Mouse (Mus musculus): ENCODE data around the gene Trpc7. TPM values are rescaled to one million over a fixed set of nuclear protein-coding genes. Genes with fewer than 3 reads are reported as not detected.

Gene Trpc7
- total RNA-seq, 2 experiments from 2014 or later: not detected

DNA sequence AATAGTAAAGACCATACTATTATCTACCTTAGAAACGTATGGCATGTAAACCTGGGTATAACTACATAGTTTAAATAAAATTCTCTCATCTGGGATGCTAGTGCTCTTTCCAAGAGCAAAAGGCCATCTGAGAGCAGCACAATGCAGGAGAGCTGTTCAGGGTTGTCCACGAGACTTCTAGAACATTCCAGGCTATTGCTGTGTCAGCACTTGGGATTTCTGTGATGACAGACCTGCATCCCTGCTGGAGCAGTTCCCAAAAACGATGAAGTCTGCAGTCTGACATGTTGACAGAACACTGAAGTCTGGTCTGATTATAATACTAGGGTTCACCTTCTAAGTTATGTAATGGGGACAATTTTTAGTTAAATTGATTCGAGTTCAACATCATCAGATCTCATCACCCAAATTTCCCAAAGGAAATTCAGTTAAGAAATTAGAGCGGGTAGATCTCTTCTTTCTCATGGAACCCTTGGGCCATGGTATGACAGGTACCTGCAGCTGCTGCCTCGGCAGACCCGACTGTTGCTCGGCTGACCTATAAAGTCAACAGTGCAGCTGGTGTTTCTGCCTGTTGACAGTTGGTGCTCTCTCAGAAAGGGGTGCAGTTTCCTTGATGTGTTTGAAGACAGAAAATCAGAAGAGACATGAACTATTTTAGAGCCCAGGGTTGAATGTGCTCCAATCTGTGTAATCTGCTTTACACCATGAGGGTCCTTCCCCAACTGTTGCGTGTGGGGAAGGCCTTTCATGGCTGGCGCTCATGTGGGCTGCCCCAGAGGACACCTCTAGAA lies 148.9 kb downstream of the Trpc7 start:
- no peak for DNase-seq

DNA sequence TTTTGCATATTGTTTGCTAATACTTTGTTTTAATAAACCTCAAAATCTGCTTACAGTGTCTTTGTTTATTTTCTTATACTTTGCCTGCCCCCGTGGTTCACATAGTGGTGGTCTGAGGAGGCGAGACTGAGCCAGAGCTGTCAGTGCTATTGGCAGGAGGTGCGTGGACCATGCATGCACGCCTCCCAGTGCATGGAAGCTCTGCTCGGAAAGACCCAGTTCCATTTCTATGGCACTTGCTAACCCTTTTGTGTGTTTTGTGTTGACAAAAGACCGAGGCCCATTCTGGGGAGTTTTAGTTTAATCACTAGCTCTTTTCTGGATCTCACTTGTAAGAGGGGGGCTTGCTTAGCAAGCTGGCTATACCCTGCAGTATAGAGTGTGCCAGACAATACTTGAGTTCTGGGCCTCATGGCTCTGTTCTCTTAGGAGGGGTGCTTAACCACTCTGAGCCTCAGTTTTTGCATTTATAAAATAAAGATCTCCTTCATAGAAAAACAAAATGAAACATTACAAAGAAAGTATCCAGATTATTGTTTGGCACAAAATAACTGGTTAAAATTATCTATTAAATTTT lies 153.4 kb downstream of the Trpc7 start:
- no peak for DNase-seq

DNA sequence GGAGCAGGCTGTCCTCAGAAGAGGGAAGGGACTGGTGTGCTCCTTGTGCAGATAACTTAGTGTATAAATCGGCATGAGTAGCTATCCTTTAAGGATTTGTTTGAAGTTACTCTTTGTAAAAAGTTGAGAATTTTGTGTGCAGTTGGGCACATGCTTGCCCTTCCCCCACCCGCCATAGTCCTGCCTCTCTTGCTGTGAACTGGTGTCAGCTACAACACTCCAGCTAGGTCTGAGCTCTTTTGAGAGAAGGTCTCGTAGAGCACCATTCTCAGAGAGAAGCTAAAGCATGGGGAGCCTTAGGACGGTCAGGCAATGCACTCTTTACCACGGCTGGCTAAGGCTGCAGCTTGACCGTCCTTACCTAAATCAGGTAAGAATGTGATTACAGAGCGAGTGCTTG lies 154.1 kb downstream of the Trpc7 start:
- DNase-seq: no peak

DNA sequence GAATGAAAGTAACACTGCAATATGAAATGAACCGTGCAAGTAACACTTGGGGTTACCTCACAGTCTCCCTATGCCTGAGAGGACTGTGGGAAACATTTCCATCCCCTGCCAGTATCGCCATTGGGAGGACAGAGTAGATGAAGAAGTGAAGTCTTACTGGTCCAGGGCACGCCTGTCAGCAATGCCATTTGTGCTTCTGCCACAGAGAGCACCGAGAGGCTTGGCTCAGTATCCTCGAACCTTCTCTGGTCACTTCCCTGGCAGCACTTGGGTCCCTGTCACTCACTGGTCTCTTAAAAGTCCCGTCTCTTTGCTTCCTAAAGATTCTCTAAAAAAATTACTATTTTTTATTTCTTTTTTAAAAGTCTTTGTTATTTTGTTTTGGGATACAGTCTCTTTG lies 155.3 kb downstream of the Trpc7 start:
- no peak for DNase-seq

DNA sequence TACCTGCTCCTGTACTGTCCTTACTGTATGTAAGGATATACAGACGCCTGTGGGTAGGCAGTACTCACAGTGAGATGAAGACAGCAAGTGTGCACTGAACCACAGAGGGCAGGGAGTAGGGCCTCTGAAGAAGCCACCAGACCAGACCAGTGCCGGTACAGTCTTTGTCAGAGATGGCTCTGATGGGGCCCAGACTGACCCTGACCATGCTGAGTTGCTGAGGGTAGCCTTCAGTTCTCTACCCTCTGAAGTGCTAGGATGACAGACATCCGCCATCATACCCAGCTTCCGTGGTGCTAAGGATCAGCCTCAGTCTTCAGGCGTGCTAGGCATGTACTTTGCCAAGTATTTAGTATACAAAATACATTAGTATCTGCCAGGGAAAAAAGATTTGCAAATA lies 156.2 kb downstream of the Trpc7 start:
- no peak for DNase-seq

DNA sequence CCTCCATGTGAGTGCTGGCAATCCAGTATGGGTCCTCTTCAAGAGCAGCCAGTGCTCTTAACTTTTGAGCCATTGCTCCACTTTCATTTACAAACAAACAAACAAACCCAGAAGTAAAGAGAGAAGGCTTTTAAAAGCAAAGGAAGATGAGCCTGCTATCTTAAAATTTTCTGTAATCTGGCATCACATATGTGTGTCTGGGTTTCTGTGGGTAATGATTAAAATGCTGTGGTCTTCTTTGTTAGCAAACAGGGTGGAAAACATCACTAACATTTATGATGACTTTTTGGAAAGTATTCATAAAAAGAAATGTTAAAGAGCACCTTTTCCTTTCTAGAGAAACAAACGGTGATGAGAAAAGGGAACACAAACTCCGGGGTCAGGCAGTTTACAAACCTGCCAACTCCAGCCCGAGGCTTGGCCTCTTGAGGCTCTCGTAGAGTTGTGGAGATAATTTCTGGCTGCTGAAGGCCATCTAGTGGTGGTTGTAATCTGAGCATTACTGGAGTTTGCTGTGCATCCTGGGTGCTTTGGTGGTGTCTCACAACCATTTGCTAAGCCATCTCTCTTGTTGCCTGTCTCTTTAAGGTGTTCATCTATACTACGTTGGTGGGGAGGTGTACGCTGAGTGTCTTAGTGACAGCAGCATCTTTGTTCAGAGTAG lies 160.4 kb downstream of the Trpc7 start:
- no peak for DNase-seq

DNA sequence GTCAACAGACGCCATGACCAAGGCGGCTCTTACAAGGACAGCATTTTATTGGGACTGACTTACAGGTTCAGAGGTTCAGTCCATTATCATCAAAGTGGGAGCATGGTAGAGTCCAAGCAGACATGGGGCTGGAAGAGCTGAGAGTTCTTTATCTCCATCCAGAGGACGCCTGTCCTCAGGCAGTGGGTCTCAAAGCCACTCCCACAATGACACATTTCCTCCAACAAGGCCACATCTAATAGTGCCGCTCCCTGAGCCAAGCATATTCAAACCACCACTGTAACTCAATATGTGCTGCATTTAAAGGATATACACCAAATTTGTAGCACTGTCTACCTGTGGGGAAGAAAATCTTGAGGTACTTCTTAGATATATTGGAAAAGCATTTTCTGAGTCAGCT lies 161.2 kb downstream of the Trpc7 start:
- DNase-seq: no peak

DNA sequence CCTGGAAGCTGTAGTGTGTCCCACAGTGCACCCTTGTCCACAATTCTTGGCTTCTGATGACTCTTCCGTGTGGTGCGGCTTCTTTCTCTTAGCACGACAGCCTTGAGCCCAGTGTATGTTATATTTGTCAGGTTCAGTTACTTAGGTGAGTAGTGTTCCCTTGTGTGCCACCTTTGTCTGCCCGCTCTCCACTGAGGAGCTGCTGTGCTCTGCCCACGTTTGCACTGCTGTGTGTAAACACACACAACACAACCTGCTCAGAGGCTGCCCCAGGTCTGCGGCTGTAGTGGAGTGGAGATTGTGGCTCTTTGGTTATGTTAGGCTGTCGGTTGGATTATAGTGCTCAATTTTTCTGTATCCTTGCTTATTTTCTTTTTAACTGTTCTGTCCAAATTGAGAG lies 166.7 kb downstream of the Trpc7 start:
- no peak for DNase-seq

DNA sequence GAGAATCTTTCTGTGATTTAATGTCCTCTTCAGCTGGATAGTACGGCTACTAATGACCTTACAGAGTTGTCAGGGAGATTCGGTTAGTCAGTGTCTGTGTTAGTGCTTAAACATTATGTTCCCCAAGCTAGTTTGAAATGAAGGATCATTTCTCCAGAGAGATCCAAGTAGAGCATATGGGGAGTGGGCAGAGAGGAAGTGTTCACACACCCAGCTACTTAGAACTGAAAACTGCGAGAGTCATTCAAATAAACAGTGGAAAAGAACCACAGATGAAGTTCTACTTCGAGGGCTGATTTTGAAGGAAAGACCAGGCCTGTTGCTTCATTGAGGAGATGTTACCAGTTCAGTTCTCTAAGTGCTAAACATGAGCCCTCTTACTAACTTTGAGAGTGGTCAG lies 169.2 kb downstream of the Trpc7 start:
- no peak for DNase-seq

Other genes with a start within 250 kb of the Trpc7 start
- gene Smad5, start 193.0 kb downstream of the Trpc7 start, total RNA-seq (2021): 10 to 100 TPM; 18.5 to 19.7 TPM
- gene Gm45623, start 142.2 kb downstream of the Trpc7 start, total RNA-seq (2021): not detected